Mouse (Mus musculus): ENCODE data around the gene Icam5.

DNA sequence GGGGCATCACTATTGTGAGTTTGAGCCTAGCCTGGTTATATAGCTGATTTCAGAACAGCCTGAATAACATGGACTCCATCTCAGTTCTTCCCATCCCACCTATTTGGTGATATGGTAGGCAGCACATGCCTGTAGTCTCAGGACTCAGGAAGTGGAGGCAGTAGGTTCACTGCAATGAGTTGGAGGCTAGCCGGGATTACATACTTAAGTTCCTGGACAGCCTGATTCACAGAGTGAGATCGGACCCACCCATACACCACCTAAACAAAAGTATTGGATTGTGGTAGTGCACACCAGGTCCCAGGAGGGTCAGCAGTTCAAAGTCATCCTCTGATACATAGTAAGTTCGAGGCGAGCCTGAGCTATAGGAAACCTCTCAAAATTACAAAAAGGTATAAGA, 40.8 kb downstream of the Icam5 start:
- TF ChIP-seq CTCF (IDR thresholded peaks at IDR 0.05; ENCODE audit: extremely low read depth, insufficient read depth, insufficient read length, insufficient replicate concordance) (no peak), POLR2A (IDR thresholded peaks at IDR 0.05; ENCODE audit: low read depth, low read length) (no peak)

Data from spleen, adult 2 months (tissue).